Mouse (Mus musculus): ENCODE results near the gene Ehbp1.

Ehbp1 gene

DNA sequence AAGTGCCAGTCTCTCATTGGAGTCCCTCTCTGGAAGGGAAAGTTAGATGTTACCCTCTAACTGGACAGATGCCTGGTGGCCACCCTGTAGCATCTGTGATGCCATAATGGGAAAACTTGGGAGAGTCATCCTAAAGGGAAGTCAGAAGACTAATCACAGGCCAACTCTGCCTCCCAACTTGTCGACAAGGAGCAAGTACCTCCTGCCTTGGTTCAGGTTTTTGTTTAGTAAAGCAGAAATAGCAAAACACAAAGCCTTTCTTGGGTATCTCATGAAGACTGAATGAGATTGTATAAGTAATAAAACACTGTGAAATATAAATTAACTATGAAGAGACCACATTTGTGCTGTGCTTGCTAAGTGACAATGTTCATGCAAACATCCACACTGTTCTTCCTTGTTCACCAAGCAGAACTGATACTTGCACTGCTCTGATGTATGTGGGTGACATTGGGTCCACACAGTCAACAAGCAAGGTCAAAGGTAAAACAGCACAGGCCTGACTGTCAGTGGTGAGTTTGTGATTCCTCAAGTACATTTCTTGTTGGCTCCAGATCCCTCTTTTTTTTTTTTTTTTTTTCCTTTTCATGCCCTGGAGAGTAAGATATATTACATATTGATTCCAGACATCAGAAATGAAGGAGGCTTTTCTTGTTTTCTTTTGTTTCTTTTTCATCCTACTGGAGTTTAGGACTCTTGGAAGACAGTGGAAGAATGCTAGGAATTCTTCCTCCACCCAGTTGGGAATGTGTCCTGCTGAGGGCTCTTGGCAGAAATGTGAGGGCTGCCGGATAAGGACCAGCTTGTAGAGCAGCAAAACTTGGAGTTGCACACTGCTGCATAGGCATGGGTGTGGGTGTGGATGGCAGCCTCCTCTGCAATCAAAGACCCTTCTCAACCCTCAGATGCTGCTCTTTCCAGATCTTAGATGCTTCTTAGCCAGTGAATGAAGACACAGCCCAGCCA is at the start of gene Ehbp1:
Gene Ehbp1, minus strand, starts transcription at position 51 of the 966 bp plus-strand sequence.
- DNase-seq (ENCODE audit: extremely low spot score, low spot score), result no peak

- no peak for DNase-seq (ENCODE audit: extremely low spot score, low spot score)
These were observed 45.5 kb upstream of the Ehbp1 start for GRCm38 (mm10) chr11:22387472-22388098.

DNA sequence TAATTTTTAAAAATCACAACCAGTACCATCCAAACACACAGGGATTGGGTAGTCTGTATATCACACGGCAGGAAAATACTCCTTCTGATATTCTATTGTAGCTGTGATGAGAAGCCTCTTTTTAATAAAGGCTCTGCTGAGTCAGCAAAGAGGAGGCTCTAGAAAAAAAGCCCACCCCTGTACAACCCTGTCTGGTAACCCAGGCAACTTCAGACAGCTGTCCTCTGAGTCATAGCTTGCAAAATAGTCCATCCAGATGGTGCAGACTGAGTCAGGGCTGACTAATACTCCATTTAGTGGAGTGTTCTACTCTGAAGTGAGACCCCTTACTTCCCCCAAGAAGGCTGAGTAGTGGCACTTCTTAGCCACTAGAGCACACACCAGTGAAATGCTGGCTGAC is 41.4 kb upstream of the Ehbp1 start:
- no peak for DNase-seq (ENCODE audit: extremely low spot score, low spot score)

DNA sequence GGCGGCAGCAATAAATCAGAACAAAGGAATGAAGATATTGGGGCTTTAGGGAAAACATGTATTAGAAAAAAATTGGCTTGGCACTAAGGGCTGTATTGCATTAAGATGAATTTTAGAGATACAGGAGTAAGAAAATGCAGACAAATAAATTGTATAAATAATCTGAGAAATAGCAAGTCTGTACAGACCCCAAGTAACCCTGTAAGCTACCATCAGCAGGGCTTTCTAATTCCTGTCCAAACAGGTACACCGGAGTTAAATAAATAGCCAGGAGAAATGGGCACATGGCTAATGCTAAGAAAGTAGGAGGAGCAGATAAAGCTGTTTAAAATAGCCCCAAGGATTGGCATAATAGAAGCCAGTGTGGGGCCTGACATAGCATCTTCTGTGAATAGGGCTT is 32.7 kb upstream of the Ehbp1 start:
- no peak for DNase-seq (ENCODE audit: extremely low spot score, low spot score)

DNA sequence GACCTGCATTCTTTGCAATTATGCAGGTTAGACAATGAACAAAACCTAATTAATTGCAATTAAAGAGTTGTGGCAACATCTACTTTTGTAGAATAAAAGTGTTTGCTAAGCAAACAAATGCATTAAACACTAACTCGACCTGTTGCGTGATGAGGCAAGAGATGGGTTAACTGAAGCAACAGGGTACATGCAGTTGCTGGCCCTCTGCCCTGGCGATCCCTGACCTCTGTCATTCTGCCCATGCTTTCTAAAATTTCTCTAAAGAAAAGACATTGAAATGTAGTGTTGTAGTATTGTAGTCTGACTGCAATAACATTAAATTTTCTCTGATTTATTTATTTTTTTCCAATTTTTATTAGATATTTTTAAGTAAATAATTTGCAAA is 31.2 kb upstream of the Ehbp1 start:
- DNase-seq (ENCODE audit: extremely low spot score, low spot score), result no peak

DNA sequence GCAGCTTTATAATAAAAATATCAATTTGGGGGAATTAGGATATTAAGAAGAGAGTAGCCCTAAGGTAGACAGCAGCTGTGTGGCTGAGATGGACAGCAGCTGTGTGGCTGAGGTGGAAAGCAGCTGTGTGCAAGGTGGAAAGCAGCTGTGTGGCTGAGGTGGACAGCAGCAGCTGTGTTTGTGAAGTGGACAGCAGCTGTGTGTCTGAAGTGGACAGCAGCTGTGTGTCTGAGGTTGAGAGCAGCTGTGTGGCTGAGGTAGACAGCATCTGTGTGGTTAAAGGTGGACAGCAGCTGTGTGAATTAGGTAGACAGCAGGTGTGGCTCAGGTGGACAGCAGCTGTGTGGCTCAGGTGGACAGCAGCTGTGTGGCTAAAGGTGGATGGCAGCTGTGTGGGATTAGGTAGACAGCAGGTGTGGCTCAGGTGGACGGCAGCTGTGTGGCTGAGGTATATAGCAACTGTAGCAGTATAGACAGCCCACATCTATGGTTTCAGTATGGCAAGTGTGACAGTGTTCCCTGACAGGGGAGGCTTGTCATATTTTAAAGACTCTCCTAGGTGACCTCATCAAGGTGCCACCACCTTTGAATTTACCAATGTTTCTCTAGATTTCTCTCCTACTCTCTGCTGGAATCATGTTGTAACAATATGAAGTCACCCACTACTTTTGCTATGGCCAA is 30.7 kb upstream of the Ehbp1 start:
- no peak for DNase-seq (ENCODE audit: extremely low spot score, low spot score)

DNA sequence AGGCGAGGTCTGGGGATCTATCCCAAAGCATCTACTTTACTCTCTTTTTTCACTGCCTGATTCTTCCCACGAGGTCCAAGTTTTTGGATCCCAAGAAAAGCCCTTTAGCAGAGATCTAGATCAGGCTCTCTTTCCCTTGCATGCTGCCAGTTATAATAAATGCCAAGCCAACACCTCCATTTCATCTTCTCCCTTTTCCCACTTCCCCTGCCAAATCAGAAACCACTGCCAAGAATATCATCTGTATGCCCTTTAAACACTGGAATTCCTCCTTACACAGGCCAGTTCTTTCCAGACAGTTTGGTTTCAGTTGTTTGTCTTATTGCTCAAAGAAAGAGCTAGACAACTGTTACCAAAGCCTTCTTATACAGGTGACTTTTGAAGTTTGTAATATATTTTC is 27.7 kb upstream of the Ehbp1 start:
- no peak for DNase-seq (ENCODE audit: extremely low spot score, low spot score)

DNA sequence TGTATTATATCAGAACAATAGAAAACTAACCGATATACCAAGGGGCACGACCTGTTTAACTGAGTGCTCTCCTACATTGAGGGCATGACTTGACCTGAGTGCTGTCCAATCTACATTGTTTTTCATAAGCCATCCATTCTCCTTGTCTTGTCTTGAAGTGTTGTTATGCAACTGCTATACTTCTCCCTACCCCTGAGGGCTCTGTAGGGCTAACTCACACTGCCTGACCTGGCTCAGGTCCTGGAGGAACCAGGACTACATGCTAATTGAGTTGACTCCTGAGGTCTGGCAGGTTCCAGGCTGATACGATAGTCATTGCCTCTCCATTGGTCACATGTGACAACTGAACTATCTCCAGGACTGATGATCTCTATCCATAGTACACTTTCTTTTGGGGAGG is 26.5 kb upstream of the Ehbp1 start:
- no peak for DNase-seq (ENCODE audit: extremely low spot score, low spot score)

- no peak for DNase-seq (ENCODE audit: extremely low spot score, low spot score)
These were observed 24.4 kb upstream of the Ehbp1 start for GRCm38 (mm10) chr11:22366486-22366885.

DNA sequence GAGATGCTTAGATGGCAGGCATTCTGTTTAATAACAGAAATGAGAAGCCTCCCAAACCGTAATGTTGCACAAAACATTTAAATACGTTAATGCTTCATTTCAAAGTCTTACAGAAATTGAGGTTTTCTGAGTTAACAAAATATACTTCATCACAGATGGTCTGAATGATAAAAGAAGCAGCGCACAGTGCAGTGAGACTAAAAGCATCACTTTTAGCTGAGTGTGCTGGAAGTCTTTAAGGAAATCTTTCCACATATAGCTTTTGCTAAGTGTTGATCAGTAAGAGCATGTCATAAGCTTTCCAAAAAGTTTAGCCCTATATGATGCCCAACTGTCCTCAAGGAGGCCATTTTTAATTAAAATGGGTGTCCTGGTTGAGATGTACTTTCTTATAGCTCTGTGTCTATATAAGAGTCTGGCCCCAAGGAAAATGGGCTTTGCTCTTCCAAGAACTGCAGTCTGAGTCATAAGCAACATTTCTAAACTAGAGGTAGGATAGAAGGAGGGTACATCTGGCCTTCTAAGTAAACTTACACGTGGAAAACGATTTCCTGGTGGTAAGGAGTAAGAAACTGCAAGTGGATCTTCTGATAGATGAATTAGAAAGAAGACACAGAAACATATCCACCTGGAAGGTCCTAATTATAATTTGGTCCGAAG is 12.0 kb upstream of the Ehbp1 start:
- no peak for DNase-seq (ENCODE audit: extremely low spot score, low spot score)

DNA sequence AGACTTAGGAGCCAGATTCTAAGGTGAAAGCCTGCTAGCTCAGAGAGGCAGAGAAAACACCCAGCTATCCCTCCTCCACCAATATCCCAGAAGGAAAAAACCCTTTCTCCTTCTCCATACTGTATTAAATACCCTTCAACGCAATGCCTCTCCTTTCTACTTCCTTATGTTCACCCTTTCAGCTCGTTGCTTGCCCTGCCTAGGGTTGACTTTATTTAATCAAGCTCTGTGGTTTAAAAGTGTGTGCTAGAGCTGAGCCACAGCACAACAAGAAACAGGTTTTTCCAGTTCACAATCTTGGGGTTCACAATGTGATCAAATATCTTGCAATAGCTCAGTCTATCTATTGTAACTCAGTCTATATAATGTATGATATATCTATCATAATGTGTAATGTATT is 7.9 kb upstream of the Ehbp1 start:
- DNase-seq (ENCODE audit: extremely low spot score, low spot score), result no peak

GRCm38 (mm10) chr11:22348536-22348910 is 6.4 kb upstream of the Ehbp1 start:
- peak; percentile 65 for DNase-seq (ENCODE audit: extremely low spot score, low spot score)

DNA sequence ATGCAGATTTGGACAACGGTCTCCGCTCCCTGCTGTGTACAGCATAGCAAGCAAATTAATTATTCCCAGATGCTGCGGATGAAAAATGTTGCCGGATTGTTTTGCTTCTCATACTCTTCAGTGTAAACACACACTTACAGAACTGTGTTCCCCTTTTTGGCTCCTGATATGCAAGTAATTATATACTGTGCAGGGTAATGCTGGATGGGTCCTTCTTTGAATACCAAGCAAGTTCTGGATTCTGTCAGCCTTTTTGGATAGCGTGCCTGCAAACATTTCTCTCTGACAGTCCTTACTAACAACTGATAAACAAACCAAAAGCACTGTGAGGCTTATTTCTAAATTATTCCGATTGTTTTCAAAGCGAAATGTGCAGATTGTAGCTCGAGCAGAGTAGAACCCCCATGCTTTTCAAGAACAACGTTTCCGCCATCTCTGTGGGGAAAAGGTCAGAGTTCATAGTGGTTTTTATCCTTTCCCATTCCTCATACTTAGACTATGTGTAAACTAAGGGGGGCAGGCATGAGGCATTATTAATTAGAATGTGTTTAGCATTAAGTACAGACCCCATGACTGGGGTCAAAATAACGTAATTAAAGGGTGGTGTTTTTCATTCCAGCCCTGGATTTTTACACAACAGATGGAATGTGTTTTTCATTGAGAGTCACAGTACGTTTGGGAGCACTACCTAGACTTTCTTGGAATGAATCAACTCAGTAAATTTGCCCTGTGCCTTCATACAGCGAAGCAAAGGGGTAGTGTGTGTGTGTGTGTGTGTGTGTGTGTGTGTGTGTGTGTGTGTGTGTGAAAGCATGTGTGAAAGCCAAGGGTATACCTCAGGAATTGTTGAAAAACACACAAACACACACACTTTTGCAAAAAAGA is 5.8 kb upstream of the Ehbp1 start:
- peak; percentile 19 for DNase-seq (ENCODE audit: extremely low spot score, low spot score)

GRCm38 (mm10) chr11:22327302-22327910 is 14.7 kb downstream of the Ehbp1 start:
- no peak for DNase-seq (ENCODE audit: extremely low spot score, low spot score)

GRCm38 (mm10) chr11:22317824-22318411 is 24.2 kb downstream of the Ehbp1 start:
- DNase-seq (ENCODE audit: extremely low spot score, low spot score), result no peak

- no peak for DNase-seq (ENCODE audit: extremely low spot score, low spot score)
These were observed 26.3 kb downstream of the Ehbp1 start for GRCm38 (mm10) chr11:22315801-22316200.

- DNase-seq (ENCODE audit: extremely low spot score, low spot score), result no peak
These were observed 40.9 kb downstream of the Ehbp1 start for GRCm38 (mm10) chr11:22301164-22301563.

GRCm38 (mm10) chr11:22289164-22289563 is 52.9 kb downstream of the Ehbp1 start:
- no peak for DNase-seq (ENCODE audit: extremely low spot score, low spot score)

- DNase-seq (ENCODE audit: extremely low spot score, low spot score), result no peak
These were observed 54.6 kb downstream of the Ehbp1 start for GRCm38 (mm10) chr11:22287513-22287900.
